Mouse (Mus musculus) mouse trophoblast stem cell (cell line): ENCODE measurements at regions not wholly inside any gene's neighbourhood (a gene's known extent, or its start where the extent isn't known, plus 50 kb on each side); places are given as distances from the start of the nearest gene placed in this dataset.

ENCODE experiments used
- in situ Hi-C, 2 experiments: fragments of 300-500 bp; cut with MseI, MboI; formaldehyde crosslinking; loops; 2 replicates in 1 of 2; 3 replicates in 1 of 2; pipeline ENCODE4 v1.15.1; 2025

- in situ Hi-C loops, result no loop called here
These were observed 218.3 kb downstream of the Myo1b start for GRCm38 (mm10) chr1:51697265-51698192.

GRCm38 (mm10) chr1:51696471-51696870 lies 218.2 kb upstream of the Nabp1 start:
- in situ Hi-C loops, result no loop called here

- in situ Hi-C loops, result no loop called here
These were observed 212.7 kb upstream of the Nabp1 start for GRCm38 (mm10) chr1:51690878-51691277.

GRCm38 (mm10) chr1:51689461-51690223 lies 211.4 kb upstream of the Nabp1 start:
- in situ Hi-C loops, result no loop called here

- in situ Hi-C loops, result no loop called here
These were observed 210.7 kb upstream of the Nabp1 start for GRCm38 (mm10) chr1:51688946-51689345.

GRCm38 (mm10) chr1:51688224-51688545 lies 210.0 kb upstream of the Nabp1 start:
- in situ Hi-C loops, result no loop called here

GRCm38 (mm10) chr1:51687484-51688223 lies 209.4 kb upstream of the Nabp1 start:
- in situ Hi-C loops, result no loop called here

- in situ Hi-C loops, result no loop called here
These were observed 208.5 kb upstream of the Nabp1 start for GRCm38 (mm10) chr1:51686759-51687158.

GRCm38 (mm10) chr1:51682273-51682672 lies 204.0 kb upstream of the Nabp1 start:
- in situ Hi-C loops, result no loop called here

GRCm38 (mm10) chr1:51681872-51682271 lies 203.6 kb upstream of the Nabp1 start:
- in situ Hi-C loops, result no loop called here

- in situ Hi-C loops, result no loop called here
These were observed 202.5 kb upstream of the Nabp1 start for GRCm38 (mm10) chr1:51680725-51681124.

GRCm38 (mm10) chr1:51678290-51678928 lies 200.2 kb upstream of the Nabp1 start:
- in situ Hi-C loops, result no loop called here

GRCm38 (mm10) chr1:51677802-51678201 lies 199.6 kb upstream of the Nabp1 start:
- in situ Hi-C loops, result no loop called here

GRCm38 (mm10) chr1:51671691-51672090 lies 193.5 kb upstream of the Nabp1 start:
- in situ Hi-C loops, result no loop called here

GRCm38 (mm10) chr1:51671287-51671686 lies 193.1 kb upstream of the Nabp1 start:
- in situ Hi-C loops, result no loop called here

GRCm38 (mm10) chr1:51670009-51670408 lies 191.8 kb upstream of the Nabp1 start:
- in situ Hi-C loops, result no loop called here

- in situ Hi-C loops, result no loop called here
These were observed 190.7 kb upstream of the Nabp1 start for GRCm38 (mm10) chr1:51668881-51669280.

- in situ Hi-C loops, result no loop called here
These were observed 182.3 kb upstream of the Nabp1 start for GRCm38 (mm10) chr1:51660531-51660930.

GRCm38 (mm10) chr1:51657203-51657602 lies 179.0 kb upstream of the Nabp1 start:
- in situ Hi-C loops, result no loop called here

GRCm38 (mm10) chr1:51650653-51650995 lies 172.4 kb upstream of the Nabp1 start:
- in situ Hi-C loops, result no loop called here

- in situ Hi-C loops, result no loop called here
These were observed 171.9 kb upstream of the Nabp1 start for GRCm38 (mm10) chr1:51649963-51650652.
